Mouse (Mus musculus) adrenal gland, adult 18-20 months (tissue): ENCODE results near the gene Pold1. TPM values are rescaled to one million over a fixed set of nuclear protein-coding genes. Genes with fewer than 3 reads are reported as not detected.

Experiments used
- DNase-seq, 2 experiments: peaks; one replicate each; pipeline ENCODE4 v3.0.0; 2021 to 2022; ENCODE audit warnings: low spot score in 2 of 2
- microRNA-seq, 2 experiments: library from miRNA; unstranded; fragments of <30 nt; microRNA quantifications; one replicate each; pipeline ENCODE4 v1.2.0; 2021; ENCODE audit warnings: borderline number of aligned reads in 2 of 2
- total RNA-seq, 2 experiments: library from RNA; stranded (reverse); gene quantifications; 1 replicate in 1 of 2; 2 replicates in 1 of 2; pipeline ENCODE4 v1.2.3; 2021

Pold1 gene
- total RNA-seq, 2 experiments from 2014 or later = 8.3 to 9.4 TPM

GRCm38 (mm10) chr7:44487936-44488335 is 60.7 kb downstream of the Pold1 start:
- peak in 1 of 2 experiments; percentile 14 for DNase-seq

GRCm38 (mm10) chr7:44486927-44487575 is 61.6 kb downstream of the Pold1 start:
- peak in 1 of 2 experiments; percentile 14 for DNase-seq

GRCm38 (mm10) chr7:44485572-44486195 is 63.0 kb downstream of the Pold1 start:
- peak in 1 of 2 experiments; percentile 11 for DNase-seq

- peak; percentile 69 to 77 for DNase-seq
Measured at GRCm38 (mm10) chr7:44484841-44485571, 63.6 kb downstream of the Pold1 start.

GRCm38 (mm10) chr7:44484109-44484508 is 64.5 kb downstream of the Pold1 start:
- DNase-seq = peak in 1 of 2 experiments; percentile 1

GRCm38 (mm10) chr7:44482836-44483435 is 65.7 kb downstream of the Pold1 start:
- peak in 1 of 2 experiments; percentile 0 for DNase-seq

Small RNAs within 50 kb of the gene (microRNA-seq; reads per million reads assigned to microRNA genes)
- 0 to 0.95 reads per million in 2 experiments for gene Mir7053

Other genes with a start within 250 kb of the Pold1 start
- 1 to 10 TPM; 3.8 to 4.4 TPM for gene Clec11a, start 241.9 kb downstream of the Pold1 start, total RNA-seq
- gene Shank1, start 238.6 kb downstream of the Pold1 start, total RNA-seq = 10 to 100 TPM in 1 of 2 experiments, 1 to 10 TPM in 1; 7.7 to 10.0 TPM
- 1 to 10 TPM; 4.7 to 6.9 TPM for gene Syt3, start 164.7 kb downstream of the Pold1 start, total RNA-seq
- 1 to 10 TPM in 1 of 2 experiments, under 1 TPM in 1; 0.86 to 1.0 TPM for gene 1700008O03Rik, start 163.0 kb downstream of the Pold1 start, total RNA-seq
- 1 to 10 TPM; 5.0 to 7.3 TPM for gene Lrrc4b, start 119.8 kb downstream of the Pold1 start, total RNA-seq
- not detected for gene Aspdh, start 83.5 kb downstream of the Pold1 start, total RNA-seq
- 10 to 100 TPM; 40.0 to 42.6 TPM for gene Josd2, start 80.9 kb downstream of the Pold1 start, total RNA-seq
- 100 to 1,000 TPM in 1 of 2 experiments, 10 to 100 TPM in 1; 95.4 to 101 TPM for gene Emc10, start 52.3 kb downstream of the Pold1 start, total RNA-seq
- 1 to 10 TPM; 5.6 to 8.9 TPM for gene Fam71e1, start 52.3 kb downstream of the Pold1 start, total RNA-seq
- under 1 TPM in 1 of 2 experiments, not detected in 1; 0.93 TPM for gene Mybpc2, start 24.2 kb downstream of the Pold1 start, total RNA-seq
- gene Spib, start 16.8 kb downstream of the Pold1 start, total RNA-seq = under 1 TPM; 0.19 to 0.43 TPM
- 100 to 1,000 TPM; 108 to 128 TPM for gene Nr1h2, start 5.1 kb upstream of the Pold1 start, total RNA-seq
- 1 to 10 TPM; 1.3 to 1.6 TPM for gene Napsa, start 23.5 kb upstream of the Pold1 start, total RNA-seq
- gene Kcnc3, start 41.8 kb upstream of the Pold1 start, total RNA-seq = 1 to 10 TPM; 4.0 to 5.6 TPM
- 1 to 10 TPM; 5.5 to 6.6 TPM for gene Myh14, start 122.0 kb upstream of the Pold1 start, total RNA-seq
- gene Izumo2, start 159.9 kb upstream of the Pold1 start, total RNA-seq = not detected
- gene Vrk3, start 199.6 kb upstream of the Pold1 start, total RNA-seq = 10 to 100 TPM; 40.4 to 42.1 TPM
- under 1 TPM; 0.30 to 0.51 TPM for gene Zfp473, start 202.2 kb upstream of the Pold1 start, total RNA-seq